Mouse (Mus musculus) urinary bladder, postnatal 4 days (tissue): Measurements from ENCODE around the gene Jmjd1c.
"Not testable (repeated sequence)": the region's sequence is repeated elsewhere in the genome, so short reads cannot be mapped to it uniquely, and the experiment has no call there.

Source experiments
- DNase-seq, 2 experiments: peaks; one replicate each; pipeline ENCODE4 v3.0.0; 2021 to 2022; ENCODE audit warnings: low spot score in 2 of 2

The Jmjd1c gene

GRCm38 (mm10) chr10:67100831-67101251, 4.9 kb downstream of the Jmjd1c start:
- no peak for DNase-seq

GRCm38 (mm10) chr10:67104543-67104942, 8.6 kb downstream of the Jmjd1c start:
- no peak for DNase-seq

- DNase-seq = no peak
Observed at GRCm38 (mm10) chr10:67105331-67106217, 9.6 kb downstream of the Jmjd1c start.

- DNase-seq = no peak
Observed at GRCm38 (mm10) chr10:67106400-67106799, 10.5 kb downstream of the Jmjd1c start.

GRCm38 (mm10) chr10:67107017-67107761, 11.3 kb downstream of the Jmjd1c start:
- DNase-seq = no peak

GRCm38 (mm10) chr10:67108096-67108495, 12.2 kb downstream of the Jmjd1c start:
- DNase-seq = no peak

GRCm38 (mm10) chr10:67109635-67110034, 13.7 kb downstream of the Jmjd1c start:
- no peak for DNase-seq

GRCm38 (mm10) chr10:67111044-67111798, 15.3 kb downstream of the Jmjd1c start:
- no peak for DNase-seq

- no peak for DNase-seq
Observed at GRCm38 (mm10) chr10:67111799-67112177, 15.9 kb downstream of the Jmjd1c start.

- DNase-seq = not testable (repeated sequence)
Observed at GRCm38 (mm10) chr10:67112967-67113366, 17.0 kb downstream of the Jmjd1c start.

- DNase-seq = no peak
Observed at GRCm38 (mm10) chr10:67113833-67114232, 17.9 kb downstream of the Jmjd1c start.

GRCm38 (mm10) chr10:67115115-67115514, 19.2 kb downstream of the Jmjd1c start:
- DNase-seq = no peak

GRCm38 (mm10) chr10:67115666-67116091, 19.8 kb downstream of the Jmjd1c start:
- DNase-seq = no peak

GRCm38 (mm10) chr10:67116251-67116650, 20.3 kb downstream of the Jmjd1c start:
- DNase-seq = no peak

- DNase-seq = no peak
Observed at GRCm38 (mm10) chr10:67119291-67119690, 23.4 kb downstream of the Jmjd1c start.

- DNase-seq = no peak
Observed at GRCm38 (mm10) chr10:67120180-67120579, 24.3 kb downstream of the Jmjd1c start.

- no peak for DNase-seq
Observed at GRCm38 (mm10) chr10:67120640-67121039, 24.7 kb downstream of the Jmjd1c start.

GRCm38 (mm10) chr10:67123756-67124155, 27.8 kb downstream of the Jmjd1c start:
- DNase-seq = no peak

GRCm38 (mm10) chr10:67124156-67124555, 28.2 kb downstream of the Jmjd1c start:
- DNase-seq = no peak

GRCm38 (mm10) chr10:67126061-67126858, 30.3 kb downstream of the Jmjd1c start:
- peak in 1 of 2 experiments; percentile 38 for DNase-seq
